Mouse (Mus musculus): Measurements from ENCODE around the gene Irak4.

DNA sequence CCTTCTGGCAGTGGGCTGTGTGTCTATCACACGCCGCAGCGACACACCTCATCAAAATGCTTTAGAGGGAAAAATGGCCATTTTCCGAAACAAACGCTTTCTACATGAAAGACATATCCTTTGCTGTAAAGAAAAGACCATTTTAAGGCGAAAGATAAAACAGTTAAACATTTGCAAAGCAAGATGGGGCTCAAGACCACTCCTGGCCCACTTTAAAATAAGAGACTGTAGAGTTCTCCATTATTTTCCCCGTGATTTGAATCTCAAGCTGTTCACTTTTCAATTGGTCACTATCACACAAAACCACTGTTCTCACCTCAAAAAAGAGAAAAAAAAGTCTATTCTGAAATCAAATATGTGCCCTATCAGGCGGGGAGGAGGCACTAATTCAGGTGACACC, 46.6 kb downstream of the Irak4 start:
- TF ChIP-seq GATA1 (IDR thresholded peaks at IDR 0.05; ENCODE audit: borderline replicate concordance, low read length), result no peak
- TF ChIP-seq FLI1 (IDR thresholded peaks at IDR 0.05; ENCODE audit: low read length), result no peak
